Mouse (Mus musculus) bone marrow macrophage, adult 2 months (primary cell): Measurements from ENCODE around the gene Castor1.

Source experiments
- CTCF ChIP-seq: IDR thresholded peaks from 2 replicates; pipeline ENCODE4 v1.5.1; 2012; ENCODE audit warnings: low read depth, mild to moderate bottlenecking, low read length, moderate library complexity
- POLR2A ChIP-seq: IDR thresholded peaks from 2 replicates; pipeline ENCODE4 v1.6.1; 2012; ENCODE audit warnings: mild to moderate bottlenecking, low read depth, low read length, borderline replicate concordance

DNA sequence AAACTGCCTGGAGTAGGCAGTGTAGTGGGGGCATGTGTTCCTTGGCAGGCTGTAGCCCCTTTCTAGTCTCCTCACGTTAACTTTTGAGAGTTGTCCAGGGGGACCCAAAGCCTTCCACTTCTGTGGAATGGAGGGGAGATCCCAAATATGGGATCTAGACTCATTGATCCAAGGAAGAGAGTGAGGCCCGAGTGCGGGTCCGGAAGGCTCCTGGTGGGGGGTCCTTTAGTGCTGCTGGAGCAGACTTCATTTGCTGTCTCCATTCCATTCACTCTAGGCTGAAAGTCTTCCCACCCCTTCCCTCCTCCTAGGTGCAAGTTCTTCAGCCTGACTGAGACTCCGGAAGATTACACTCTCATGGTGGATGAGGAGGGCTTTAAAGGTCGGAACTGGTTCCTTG, 612 bp downstream of the Castor1 start:
- TF ChIP-seq CTCF (no peak), POLR2A (no peak)
